ENCODE assay signal across 7 mouse cellular contexts in the genomic region with DNA sequence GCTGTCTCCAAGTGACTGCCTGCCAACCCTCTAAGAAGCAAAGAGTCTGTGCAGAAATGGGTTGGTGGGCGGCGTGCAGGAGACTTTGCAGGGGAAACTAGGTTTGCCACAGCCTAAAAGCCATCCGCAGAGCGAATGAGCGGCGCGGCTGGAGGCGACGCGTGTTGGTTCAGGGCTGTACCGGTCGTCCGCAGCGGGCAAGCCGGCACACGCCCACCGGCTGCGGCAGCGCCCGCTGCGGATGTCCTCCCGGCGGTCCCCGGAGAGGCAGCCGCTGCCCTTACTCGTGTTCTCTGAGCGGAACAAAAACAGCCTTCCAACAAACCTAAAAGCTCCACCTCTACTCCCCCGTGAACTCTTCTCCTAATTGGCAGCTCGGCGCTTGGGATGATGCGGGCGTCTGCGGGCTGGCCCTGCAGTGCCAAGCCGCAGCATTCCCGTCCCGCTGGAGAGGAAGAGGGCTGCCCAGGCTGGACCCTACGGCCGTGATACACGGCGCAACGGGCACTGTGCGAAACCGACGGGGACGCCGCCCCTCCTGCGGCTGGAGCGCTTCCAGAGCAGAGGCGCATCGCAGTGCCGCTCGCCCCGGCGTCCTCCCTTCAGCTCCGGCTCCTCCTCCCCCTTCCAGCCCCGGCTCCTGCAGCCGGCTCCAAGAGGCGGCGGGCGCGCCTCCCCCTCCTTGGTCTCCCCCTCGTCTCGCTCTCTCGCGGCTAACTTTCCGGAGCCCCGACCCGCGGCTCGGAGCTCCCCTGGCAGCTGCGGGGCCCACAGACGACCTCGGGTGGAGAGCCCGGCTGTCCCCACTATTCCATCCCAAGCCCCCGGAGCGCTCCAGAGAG. TPM values are rescaled to one million over a fixed set of nuclear protein-coding genes. Genes with fewer than 3 reads are reported as not detected.
DNase-seq lines count a peak whose midpoint lies in the region; ATAC-seq lines count a peak whose summit lies in the region.

A gene (plus strand): TSS at position 205 of the 842 bp plus-strand sequence.

- WGBS in kidney, embryonic 16.5 days: 0% methylated on average over 66 of the region's 76 CpGs
- WGBS in lung, embryonic 15.5 days: under 1% methylated on average over 72 of the region's 76 CpGs

- H3K27ac ChIP-seq in kidney, embryonic 16.5 days (ENCODE audit: low read length): no peak within 1 kb of the TSS
- H3K27ac ChIP-seq in lung, embryonic 15.5 days: no peak within 1 kb of the TSS

- H3K36me3 ChIP-seq in kidney, embryonic 16.5 days (ENCODE audit: insufficient read depth, low read length): no peaks in the 10 kb centered on the region
- H3K36me3 ChIP-seq in lung, embryonic 15.5 days: no peaks in the 10 kb centered on the region

- peaks cover 20% of the 10 kb centered on the region for H3K4me1 ChIP-seq in kidney, embryonic 16.5 days (ENCODE audit: insufficient read depth, low read length)
- H3K4me1 ChIP-seq in lung, embryonic 15.5 days: peaks cover 14% of the 10 kb centered on the region

- DNase-seq in spleen, adult 18-20 months: peak; percentile 30 to 46
- DNase-seq in spleen, postnatal 4 days (ENCODE audit: low spot score in 2 of 2): no peak
- peak; percentile 75 for DNase-seq in embryo, embryonic 11 days
- DNase-seq in heart, adult 9 months (ENCODE audit: low spot score in 2 of 2): peak; percentile 32 to 35
- peak; percentile 35 for DNase-seq in right cerebral cortex, postnatal 4 days

- ATAC-seq in kidney, embryonic 16.5 days (ENCODE audit: low FRiP score, low TSS enrichment): peak; percentile 67; the same call in 1 of the 2 replicates
- ATAC-seq in lung, embryonic 15.5 days (ENCODE audit: borderline replicate concordance, extremely low read depth, low FRiP score, low TSS enrichment): peak; percentile 33; the same call in 1 of the 2 replicates

- no peaks in the 10 kb centered on the region for H3K9me3 ChIP-seq in kidney, embryonic 16.5 days (ENCODE audit: low read length)
- H3K9me3 ChIP-seq in lung, embryonic 15.5 days: no peaks in the 10 kb centered on the region

- H3K9ac ChIP-seq in kidney, embryonic 16.5 days (replicated peaks; ENCODE audit: low read length): peak within 1 kb of the TSS; percentile 44
- no peak within 1 kb of the TSS for H3K9ac ChIP-seq in lung, embryonic 15.5 days

- H3K4me2 ChIP-seq in kidney, embryonic 16.5 days (replicated peaks; ENCODE audit: low read depth, low read length): peak within 1 kb of the TSS; percentile 97
- H3K4me2 ChIP-seq in lung, embryonic 15.5 days: peak within 1 kb of the TSS; percentile 71

- H3K4me3 ChIP-seq in kidney, embryonic 16.5 days (ENCODE audit: low read length): peak within 1 kb of the TSS; percentile 57
- H3K4me3 ChIP-seq in lung, embryonic 15.5 days: peak within 1 kb of the TSS; percentile 38

- peaks cover 78% of the 10 kb centered on the region for H3K27me3 ChIP-seq in kidney, embryonic 16.5 days (ENCODE audit: insufficient read depth, low read length)
- H3K27me3 ChIP-seq in lung, embryonic 15.5 days: peaks cover 88% of the 10 kb centered on the region

RNA-seq across cellular contexts. Expression of the gene that starts here (rescaled TPM):
- polyA plus RNA-seq in kidney, embryonic 16.5 days (2015; fragmentation: Nextera tagmentation; extraction: Ambion mirVana): 0.91 and 1.0 TPM in 2 replicates
- 0.48 and 0.65 TPM in 2 replicates for polyA plus RNA-seq in lung, embryonic 15.5 days (2015; fragmentation: Nextera tagmentation; extraction: Ambion mirVana)

Comparison
In these comparisons a context has a peak if more than half of its experiments do, and no peak if none do; other contexts are left out.
1. DNase-seq: peak in spleen, adult 18-20 months (2 of 2), embryo, embryonic 11 days (single experiment), heart, adult 9 months (2 of 2) and right cerebral cortex, postnatal 4 days (single experiment); none in spleen, postnatal 4 days (0 of 2).
2. Peak in ATAC-seq, H3K4me3 ChIP-seq and H3K4me2 ChIP-seq in lung, embryonic 15.5 days; RNA of the gene not detected or under 1 TPM.